Mouse (Mus musculus): ENCODE measurements at regions not wholly inside any gene's neighbourhood (a gene's known extent, or its start where the extent isn't known, plus 50 kb on each side); places are given as distances from the start of the nearest gene placed in this dataset.

GRCm38 (mm10) chr8:75353786-75354185, 52.6 kb downstream of the Gm10358 start:
- no peak overlapping the region for H3K4me3 ChIP-seq (ENCODE audit: insufficient read depth, low read length)
- TF ChIP-seq POLR2A (IDR thresholded peaks at IDR 0.05; ENCODE audit: extremely low read depth, insufficient read depth, low read length) = no peak
- no peak for TF ChIP-seq CTCF (IDR thresholded peaks at IDR 0.05; ENCODE audit: extremely low read depth, insufficient read depth, low read length)
- H3K27ac ChIP-seq (ENCODE audit: insufficient read depth, low read length) = no peak overlapping the region
- no peaks in the 10 kb centered on the region for H3K4me1 ChIP-seq (ENCODE audit: control insufficient read depth, insufficient read depth, low read length)

- Histone ChIP-seq H3K27ac (ENCODE audit: insufficient read depth, low read length) (no peak overlapping the region), H3K4me1 (ENCODE audit: control insufficient read depth, insufficient read depth, low read length) (no peaks in the 10 kb centered on the region), H3K4me3 (ENCODE audit: insufficient read depth, low read length) (no peak overlapping the region)
- no peak for TF ChIP-seq CTCF (IDR thresholded peaks at IDR 0.05; ENCODE audit: extremely low read depth, insufficient read depth, low read length)
These were observed 56.2 kb downstream of the Gm10358 start for GRCm38 (mm10) chr8:75350141-75350540.

GRCm38 (mm10) chr8:75348047-75348446, 58.3 kb downstream of the Gm10358 start:
- TF ChIP-seq CTCF (IDR thresholded peaks at IDR 0.05; ENCODE audit: extremely low read depth, insufficient read depth, low read length) (no peak), POLR2A (IDR thresholded peaks at IDR 0.05; ENCODE audit: extremely low read depth, insufficient read depth, low read length) (no peak)
- no peak overlapping the region for H3K27ac ChIP-seq (ENCODE audit: insufficient read depth, low read length)
- no peak overlapping the region for H3K4me3 ChIP-seq (ENCODE audit: insufficient read depth, low read length)
- H3K4me1 ChIP-seq (ENCODE audit: control insufficient read depth, insufficient read depth, low read length) = no peaks in the 10 kb centered on the region

GRCm38 (mm10) chr8:75320614-75321013, 85.8 kb downstream of the Gm10358 start:
- Histone ChIP-seq H3K4me1 (ENCODE audit: control insufficient read depth, insufficient read depth, low read length) (no peaks in the 10 kb centered on the region), H3K4me3 (ENCODE audit: insufficient read depth, low read length) (no peak overlapping the region), H3K27ac (ENCODE audit: insufficient read depth, low read length) (no peak overlapping the region)
- no peak for TF ChIP-seq CTCF (IDR thresholded peaks at IDR 0.05; ENCODE audit: extremely low read depth, insufficient read depth, low read length)
- TF ChIP-seq POLR2A (IDR thresholded peaks at IDR 0.05; ENCODE audit: extremely low read depth, insufficient read depth, low read length) = no peak

GRCm38 (mm10) chr8:75318526-75318925, 87.9 kb downstream of the Gm10358 start:
- no peak overlapping the region for H3K27ac ChIP-seq (ENCODE audit: insufficient read depth, low read length)
- TF ChIP-seq POLR2A (IDR thresholded peaks at IDR 0.05; ENCODE audit: extremely low read depth, insufficient read depth, low read length) (no peak), CTCF (IDR thresholded peaks at IDR 0.05; ENCODE audit: extremely low read depth, insufficient read depth, low read length) (no peak)
- H3K4me3 ChIP-seq (ENCODE audit: insufficient read depth, low read length) = no peak overlapping the region
- no peaks in the 10 kb centered on the region for H3K4me1 ChIP-seq (ENCODE audit: control insufficient read depth, insufficient read depth, low read length)

- no peak for TF ChIP-seq POLR2A (IDR thresholded peaks at IDR 0.05; ENCODE audit: extremely low read depth, insufficient read depth, low read length)
- peak; percentile 91 for TF ChIP-seq CTCF (IDR thresholded peaks at IDR 0.05; ENCODE audit: extremely low read depth, insufficient read depth, low read length)
- H3K27ac ChIP-seq (ENCODE audit: insufficient read depth, low read length) = no peak overlapping the region
- H3K4me3 ChIP-seq (ENCODE audit: insufficient read depth, low read length) = no peak overlapping the region
- H3K4me1 ChIP-seq (ENCODE audit: control insufficient read depth, insufficient read depth, low read length) = no peaks in the 10 kb centered on the region
These were observed 90.5 kb downstream of the Gm10358 start for GRCm38 (mm10) chr8:75315886-75316285.

GRCm38 (mm10) chr8:75309463-75309862, 95.7 kb downstream of the Rasd2 start:
- H3K4me3 ChIP-seq (ENCODE audit: insufficient read depth, low read length) = no peak overlapping the region
- TF ChIP-seq CTCF (IDR thresholded peaks at IDR 0.05; ENCODE audit: extremely low read depth, insufficient read depth, low read length) (no peak), POLR2A (IDR thresholded peaks at IDR 0.05; ENCODE audit: extremely low read depth, insufficient read depth, low read length) (no peak)
- no peaks in the 10 kb centered on the region for H3K4me1 ChIP-seq (ENCODE audit: control insufficient read depth, insufficient read depth, low read length)
- H3K27ac ChIP-seq (ENCODE audit: insufficient read depth, low read length) = no peak overlapping the region

GRCm38 (mm10) chr8:75291921-75292320, 78.2 kb downstream of the Rasd2 start:
- TF ChIP-seq POLR2A (IDR thresholded peaks at IDR 0.05; ENCODE audit: extremely low read depth, insufficient read depth, low read length) (no peak), CTCF (IDR thresholded peaks at IDR 0.05; ENCODE audit: extremely low read depth, insufficient read depth, low read length) (no peak)

GRCm38 (mm10) chr8:75289933-75290332, 76.2 kb downstream of the Rasd2 start:
- no peak overlapping the region for H3K4me3 ChIP-seq (ENCODE audit: insufficient read depth, low read length)
- H3K27ac ChIP-seq (ENCODE audit: insufficient read depth, low read length) = no peak overlapping the region
- no peak for TF ChIP-seq POLR2A (IDR thresholded peaks at IDR 0.05; ENCODE audit: extremely low read depth, insufficient read depth, low read length)
- TF ChIP-seq CTCF (IDR thresholded peaks at IDR 0.05; ENCODE audit: extremely low read depth, insufficient read depth, low read length) = no peak
- no peaks in the 10 kb centered on the region for H3K4me1 ChIP-seq (ENCODE audit: control insufficient read depth, insufficient read depth, low read length)

More at GRCm38 (mm10) chr8:75291921-75292320, 78.2 kb downstream of the Rasd2 start:
- no peaks in the 10 kb centered on the region for H3K4me1 ChIP-seq (ENCODE audit: control insufficient read depth, insufficient read depth, low read length)
- H3K27ac ChIP-seq (ENCODE audit: insufficient read depth, low read length) = no peak overlapping the region
- H3K4me3 ChIP-seq (ENCODE audit: insufficient read depth, low read length) = no peak overlapping the region
